Mouse (Mus musculus): Measurements from ENCODE around the gene B130006D01Rik.

- peak; percentile 80 for TF ChIP-seq CTCF (IDR thresholded peaks at IDR 0.05; ENCODE audit: borderline replicate concordance, insufficient read depth, low read length)
- TF ChIP-seq POLR2A (IDR thresholded peaks at IDR 0.05; ENCODE audit: low read depth, low read length), result no peak
These were observed 37.4 kb upstream of the B130006D01Rik start for GRCm38 (mm10) chr11:95686031-95686430.

All from embryonic fibroblast, embryonic 13.5 days (primary cell).